Mouse (Mus musculus) retina, postnatal 1 day (tissue): ENCODE results near the gene Actb.

Experiments
- DNase-seq: peaks from one replicate; pipeline ENCODE4 v3.0.0-alpha.2; 2012

Gene Actb

DNA sequence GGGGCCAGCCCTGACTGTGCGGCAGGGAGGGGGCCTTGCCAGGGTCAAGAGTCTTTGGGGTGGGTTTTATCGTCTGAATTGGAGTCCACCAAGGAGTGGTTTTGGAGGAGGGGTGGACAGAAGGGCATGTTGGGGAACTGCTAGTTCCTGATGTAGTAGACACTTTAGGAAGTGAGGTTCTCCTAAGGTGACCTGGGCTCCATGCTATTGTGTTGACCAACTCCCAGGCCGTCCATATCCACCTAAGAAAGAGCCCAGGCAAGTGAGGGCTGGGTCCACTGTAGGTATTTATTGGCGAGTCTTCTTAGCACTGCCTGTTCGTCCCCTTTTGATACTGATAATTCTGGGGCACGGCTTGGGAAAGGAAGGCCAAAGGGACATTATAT, 14.5 kb upstream of the Actb start:
- DNase-seq, result no peak

DNA sequence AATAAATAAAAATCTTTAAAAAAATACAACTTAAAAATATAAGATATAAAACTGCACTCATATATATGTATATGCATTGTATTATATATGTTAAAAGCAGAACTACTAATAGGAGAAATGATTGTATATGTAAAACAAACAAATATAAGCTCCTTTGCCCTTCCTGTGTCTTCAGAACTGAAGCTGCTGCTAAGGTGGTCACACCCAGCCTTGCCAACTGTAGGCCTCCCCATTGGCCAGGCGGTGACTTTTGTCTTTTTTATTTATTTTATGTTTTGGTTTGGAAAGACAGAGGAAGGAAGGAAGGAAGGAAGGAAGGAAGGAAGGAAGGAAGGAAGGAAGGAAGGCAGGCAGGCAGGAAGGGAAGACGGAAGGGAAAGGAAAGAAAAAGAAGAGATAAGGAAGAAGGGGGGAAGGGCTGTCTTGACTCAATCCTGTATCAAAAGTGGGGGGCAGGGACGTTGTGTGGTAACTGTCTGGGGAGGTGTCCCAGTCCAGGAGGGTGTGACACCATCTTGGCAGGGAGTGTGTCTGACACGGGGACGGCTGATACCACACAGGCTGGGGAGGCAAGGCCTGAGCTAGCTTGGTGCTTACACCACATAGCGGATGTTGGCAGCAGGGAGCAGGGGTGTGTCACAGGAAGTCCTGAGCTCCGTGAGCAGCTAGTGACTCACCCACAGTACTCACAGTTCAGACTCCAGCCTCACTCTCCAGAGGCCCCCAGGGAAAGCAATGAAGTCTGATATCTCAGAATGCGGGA, 13.9 kb upstream of the Actb start:
- no peak for DNase-seq

DNA sequence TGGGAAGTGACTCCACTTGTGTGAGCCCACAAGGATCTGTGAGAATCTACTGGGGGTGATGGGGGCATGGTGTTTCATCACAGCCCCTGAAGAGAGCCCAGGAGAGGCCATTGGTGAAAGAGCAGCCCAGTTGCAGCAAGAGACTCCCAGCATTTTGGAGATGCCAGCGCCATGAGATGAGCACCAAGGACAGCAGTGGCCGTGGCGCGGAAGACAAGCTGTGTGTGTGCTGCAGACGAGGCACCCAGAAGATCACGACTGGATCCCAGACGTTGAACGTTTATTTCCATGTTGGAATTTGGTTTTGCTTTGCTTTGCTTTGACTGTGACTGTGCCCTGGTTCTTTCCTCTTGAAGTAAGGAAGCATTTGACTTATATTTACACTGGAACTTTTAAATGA, 10.8 kb upstream of the Actb start:
- DNase-seq, result no peak

DNA sequence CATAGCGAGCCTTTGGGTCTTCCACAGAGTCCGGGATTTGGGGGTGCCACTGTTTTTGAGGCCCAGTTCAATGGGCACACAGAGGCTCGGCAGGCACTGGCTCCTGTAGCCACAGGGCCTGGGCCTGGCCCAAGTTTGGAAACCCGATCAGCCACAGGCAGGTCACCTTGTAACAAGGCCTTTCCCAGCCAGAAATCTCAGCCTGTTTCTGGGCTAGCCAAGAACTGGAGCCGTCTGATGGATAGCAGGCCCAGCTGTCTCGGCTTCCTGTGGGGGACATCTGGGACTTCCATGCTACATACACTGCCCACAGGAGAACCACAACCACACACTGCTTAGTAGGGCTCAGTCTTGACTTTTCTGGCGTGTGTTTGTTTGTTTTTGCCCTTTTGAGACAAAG, 10.0 kb upstream of the Actb start:
- no peak for DNase-seq

DNA sequence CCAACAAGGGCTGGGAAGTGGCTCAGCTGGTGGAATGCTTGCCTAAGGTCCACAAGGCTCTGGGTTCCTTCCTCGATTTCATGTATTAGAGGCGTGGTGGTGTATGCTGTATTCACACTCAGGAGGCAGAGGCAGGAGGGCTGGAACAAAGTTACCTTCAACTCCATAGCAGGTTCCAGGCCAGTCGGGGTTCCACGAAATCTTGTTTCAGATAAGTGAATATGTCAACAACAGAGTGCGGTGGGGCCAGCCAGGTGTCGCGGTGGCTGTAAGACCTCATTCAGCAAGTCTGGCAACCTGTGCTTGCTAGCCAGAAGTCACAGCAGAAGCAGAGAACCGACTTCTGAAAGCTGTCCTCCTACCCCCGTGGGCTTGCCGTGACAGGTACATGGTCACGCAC, 8.7 kb upstream of the Actb start:
- DNase-seq, result no peak

DNA sequence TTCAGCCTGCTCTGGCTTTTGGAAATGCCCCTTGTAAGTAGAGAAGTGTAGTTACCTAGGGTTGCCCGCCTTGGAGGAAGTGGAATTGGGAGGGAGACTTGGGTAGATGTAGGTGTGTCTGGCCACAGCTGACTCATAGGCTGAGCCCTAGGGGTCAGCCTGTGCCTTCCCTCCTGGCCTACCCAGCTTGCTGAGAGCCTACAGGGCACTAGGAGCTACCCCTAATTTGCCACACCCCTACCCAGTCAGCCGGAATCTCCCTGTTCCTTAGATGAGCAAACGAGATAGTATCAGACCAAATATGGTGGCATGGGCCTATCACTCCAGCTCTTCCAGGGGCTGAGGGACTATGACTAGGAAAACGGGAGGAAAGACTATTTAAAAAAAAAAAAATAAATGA, 6.2 kb upstream of the Actb start:
- DNase-seq, result no peak

DNA sequence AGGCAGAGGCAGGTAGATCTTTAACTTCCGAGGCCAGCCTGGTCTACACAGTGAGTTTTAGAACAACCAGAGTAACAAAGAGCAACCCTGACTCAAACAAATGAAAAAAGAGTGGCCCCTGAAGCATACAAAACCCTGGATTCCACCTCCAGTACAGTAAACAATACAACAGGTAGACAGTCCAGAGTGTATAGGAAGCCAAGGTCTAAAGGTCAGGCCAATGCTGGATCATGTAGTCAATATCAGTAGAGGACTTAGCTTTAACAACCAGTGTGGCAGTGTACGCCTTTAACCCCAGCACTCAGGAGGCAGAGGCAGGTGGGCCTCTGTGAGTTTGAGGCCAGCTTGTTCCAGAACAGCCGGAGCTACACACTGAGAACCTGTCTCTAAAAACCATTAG, 5.8 kb upstream of the Actb start:
- no peak for DNase-seq

DNA sequence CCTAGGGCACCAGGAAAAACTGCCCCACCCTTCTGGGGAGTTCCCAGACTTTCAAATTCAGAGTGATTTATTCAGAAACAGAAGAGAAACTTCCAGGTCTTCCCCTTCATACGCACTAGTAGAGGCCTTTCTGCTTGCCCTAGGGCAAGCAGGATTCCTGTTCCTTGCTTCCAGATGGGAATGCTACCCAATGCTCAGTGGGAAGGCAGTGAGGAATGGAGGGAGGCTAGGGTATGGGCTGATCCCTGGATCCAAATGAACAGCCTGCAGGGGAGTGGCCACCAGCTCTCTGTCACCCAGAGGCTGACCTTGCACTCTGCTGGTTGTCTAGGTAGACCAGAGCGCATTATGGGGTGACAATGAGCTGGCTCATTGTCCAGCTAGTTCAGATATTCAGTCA, 5.1 kb upstream of the Actb start:
- no peak for DNase-seq

DNA sequence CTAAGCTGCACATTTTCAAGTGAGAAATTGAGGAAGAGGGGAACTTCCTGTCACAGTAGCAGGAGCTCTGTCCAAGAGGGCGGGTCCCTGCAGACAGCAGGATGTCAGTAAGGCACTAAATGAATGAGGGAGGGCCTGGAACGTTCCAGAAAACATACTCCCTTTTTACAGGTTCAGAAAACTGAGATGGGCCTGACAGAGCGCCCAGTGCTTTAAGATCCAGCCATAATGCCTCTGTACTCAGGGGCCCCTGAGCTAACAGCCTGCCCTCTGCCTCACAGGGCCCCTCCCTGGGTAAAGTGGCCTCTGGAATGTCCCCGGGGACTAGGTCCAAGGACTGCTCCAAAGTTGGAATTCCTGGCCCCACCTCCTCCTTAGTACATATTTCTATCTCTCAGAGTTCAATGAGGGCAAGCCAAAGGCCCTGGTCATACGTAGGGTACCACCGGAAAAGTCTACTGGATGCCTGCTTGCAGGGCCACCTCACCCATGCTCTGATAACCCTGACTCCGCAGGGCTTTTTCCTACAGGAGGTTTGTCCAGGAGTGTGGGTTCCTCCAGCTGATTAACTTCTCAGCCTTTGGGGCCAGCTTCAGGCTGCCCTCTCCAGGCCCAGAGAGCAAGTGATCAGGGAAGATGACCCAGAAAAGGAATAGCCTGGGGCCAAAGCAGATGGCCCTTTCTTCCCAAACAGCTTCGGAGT, 3.2 kb upstream of the Actb start:
- DNase-seq, result peak; percentile 76

DNA sequence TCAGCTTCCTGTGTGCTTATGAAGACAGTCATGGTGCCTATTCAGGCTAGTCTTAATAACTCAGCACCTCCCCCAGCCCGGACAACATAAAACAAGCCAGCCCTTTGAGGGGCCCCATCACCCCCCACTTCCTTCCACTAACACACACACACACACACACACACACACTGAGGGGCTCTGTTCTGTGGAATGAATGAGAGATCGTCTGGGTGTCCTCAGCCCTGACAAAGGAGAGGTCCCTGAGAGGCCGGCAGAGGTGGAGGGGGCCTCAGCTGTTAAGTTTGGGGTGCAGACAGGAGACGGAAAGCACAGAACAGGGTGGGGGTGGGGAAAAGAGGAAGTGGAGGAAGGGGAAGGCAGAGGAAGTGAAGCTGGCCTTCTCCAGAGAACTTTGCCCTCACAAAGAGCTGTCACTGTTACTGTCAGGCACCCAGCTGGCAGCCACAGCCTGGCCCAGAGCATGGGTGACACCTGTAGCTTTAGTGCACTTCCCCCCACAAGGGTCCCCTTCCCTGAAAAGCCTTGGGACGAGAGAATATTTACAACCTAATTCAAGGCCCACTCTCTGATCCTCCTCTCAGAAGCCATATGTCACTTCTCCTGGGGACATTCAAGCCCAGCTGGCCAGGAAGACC, 2.5 kb upstream of the Actb start:
- DNase-seq, result peak; percentile 53

DNA sequence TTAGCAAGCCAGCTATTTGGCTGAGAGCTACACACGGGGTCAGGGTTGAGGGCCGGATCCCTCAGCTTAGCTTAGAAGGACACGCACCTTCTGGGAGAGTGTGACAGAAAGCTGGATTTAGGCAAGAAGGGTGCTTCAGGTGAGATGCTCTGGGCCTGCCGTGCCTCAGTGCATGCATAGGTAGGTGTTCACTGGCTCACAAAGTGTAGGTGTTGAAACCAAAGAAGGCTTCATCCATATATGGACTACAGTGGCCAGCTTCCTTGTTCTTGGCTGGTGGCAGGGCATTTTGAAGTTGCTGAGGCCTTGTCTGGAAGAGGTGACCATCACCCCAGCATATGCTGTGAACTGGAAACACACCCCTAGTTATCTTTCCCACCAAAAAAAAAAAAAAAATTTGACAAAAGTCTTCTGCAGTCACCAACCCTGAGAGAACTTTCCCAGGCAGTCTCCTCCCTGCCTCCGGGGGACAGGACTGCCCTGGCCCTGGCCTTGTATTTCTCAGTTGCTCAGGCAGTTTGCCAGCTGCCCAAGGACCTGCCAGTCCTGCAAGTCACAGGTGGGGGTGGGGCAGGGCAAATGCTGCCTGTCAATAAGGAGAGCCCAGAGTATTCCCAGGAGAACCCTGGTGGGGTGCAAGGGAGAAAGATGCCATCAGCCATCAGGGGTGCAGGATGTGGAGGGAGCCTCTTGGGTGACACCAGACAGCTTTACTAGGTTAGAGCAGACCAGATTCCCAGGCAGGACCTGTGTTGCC, 1.4 kb upstream of the Actb start:
- DNase-seq, result peak; percentile 45

DNA sequence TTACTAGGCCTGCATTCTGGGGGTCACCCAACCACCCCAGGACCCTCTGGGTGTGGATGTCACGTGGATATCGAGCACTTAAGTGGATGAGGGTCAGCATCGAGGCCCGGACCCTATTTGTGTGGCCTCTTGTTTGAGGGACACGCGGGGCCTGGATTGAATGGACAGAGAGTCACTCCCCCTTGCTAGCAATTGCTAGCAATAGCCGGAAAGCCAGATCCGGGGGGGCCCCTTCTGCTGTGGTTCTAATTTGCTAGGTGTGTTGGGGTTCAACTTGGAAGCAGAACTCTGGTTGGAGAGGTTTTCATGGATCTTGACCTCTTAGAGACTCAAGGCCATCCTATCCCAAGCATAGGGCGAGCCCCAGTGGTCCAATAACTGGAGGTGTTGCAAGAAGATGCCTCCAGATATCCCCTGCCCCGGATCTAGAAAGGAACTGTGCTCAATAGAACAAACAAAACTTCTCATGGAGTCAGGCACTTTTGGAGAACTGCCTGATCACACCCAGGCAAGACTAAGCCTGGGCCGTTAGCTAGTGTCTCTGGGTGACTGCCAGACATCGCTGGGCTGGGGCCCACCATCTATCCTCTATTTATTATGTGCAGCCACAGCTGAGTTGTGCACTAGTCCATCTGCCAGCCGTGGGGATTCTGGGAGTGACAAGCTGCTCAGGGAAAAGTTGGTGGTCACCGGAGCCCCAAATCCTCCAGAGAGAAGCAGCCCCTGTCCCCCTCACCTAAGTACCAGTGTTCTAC, 671 bp upstream of the Actb start:
- peak; percentile 46 for DNase-seq

DNA sequence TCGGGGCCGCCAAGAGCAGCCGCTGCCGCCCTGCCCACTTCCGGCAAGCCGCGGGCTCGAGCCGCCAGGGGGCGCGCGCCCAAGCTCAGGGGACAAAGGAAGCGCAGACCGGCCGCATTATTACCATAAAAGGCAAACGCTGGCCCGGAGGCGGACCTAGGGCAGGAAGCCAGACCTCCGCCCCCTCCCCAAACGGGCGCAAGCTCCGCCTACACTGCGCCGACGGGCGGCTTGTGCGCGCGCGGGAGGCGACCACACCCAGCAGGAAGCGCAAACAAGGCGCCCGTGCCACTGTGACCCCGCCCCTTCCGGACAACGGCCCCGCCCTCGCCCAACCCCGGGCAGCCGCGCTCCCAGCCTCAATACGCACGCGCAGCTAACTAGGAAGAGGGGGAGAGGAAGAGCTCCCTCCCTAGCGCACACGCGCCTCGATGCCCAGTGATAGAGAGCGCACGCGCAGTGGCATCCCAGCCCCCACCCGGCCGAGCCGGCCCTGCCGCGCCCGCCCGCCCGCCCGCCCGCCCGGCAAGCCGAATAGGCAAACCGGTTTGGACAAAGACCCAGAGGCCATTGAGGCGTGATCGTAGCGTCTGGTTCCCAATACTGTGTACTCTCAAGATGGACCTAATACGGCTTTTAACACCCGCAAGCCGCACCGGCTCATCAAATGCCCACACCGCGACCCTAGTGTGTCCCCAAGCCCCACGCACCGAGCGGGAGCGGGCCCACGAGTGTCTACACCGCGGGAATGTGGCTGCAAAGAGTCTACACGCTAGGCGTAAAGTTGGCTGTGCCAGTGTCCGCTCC, 626 bp downstream of the Actb start:
- DNase-seq, result peak; percentile 99

DNA sequence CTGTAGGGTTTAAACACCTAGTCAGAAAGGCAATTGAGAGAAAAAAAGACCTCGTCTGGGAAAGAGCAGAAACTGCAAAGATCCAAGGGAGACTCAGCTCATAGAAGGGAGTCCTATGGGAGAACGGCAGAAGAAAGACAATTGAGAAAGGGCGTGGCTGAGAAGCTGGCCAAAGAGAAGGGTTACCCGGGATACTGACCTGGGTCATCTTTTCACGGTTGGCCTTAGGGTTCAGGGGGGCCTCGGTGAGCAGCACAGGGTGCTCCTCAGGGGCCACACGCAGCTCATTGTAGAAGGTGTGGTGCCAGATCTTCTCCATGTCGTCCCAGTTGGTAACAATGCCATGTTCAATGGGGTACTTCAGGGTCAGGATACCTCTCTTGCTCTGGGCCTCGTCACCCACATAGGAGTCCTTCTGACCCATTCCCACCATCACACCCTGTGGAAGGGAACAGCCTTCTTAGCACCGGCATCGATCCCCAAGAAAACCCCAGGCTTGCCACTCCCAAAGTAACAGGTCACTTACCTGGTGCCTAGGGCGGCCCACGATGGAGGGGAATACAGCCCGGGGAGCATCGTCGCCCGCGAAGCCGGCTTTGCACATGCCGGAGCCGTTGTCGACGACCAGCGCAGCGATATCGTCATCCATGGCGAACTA, 1.4 kb downstream of the Actb start:
- DNase-seq, result no peak

DNA sequence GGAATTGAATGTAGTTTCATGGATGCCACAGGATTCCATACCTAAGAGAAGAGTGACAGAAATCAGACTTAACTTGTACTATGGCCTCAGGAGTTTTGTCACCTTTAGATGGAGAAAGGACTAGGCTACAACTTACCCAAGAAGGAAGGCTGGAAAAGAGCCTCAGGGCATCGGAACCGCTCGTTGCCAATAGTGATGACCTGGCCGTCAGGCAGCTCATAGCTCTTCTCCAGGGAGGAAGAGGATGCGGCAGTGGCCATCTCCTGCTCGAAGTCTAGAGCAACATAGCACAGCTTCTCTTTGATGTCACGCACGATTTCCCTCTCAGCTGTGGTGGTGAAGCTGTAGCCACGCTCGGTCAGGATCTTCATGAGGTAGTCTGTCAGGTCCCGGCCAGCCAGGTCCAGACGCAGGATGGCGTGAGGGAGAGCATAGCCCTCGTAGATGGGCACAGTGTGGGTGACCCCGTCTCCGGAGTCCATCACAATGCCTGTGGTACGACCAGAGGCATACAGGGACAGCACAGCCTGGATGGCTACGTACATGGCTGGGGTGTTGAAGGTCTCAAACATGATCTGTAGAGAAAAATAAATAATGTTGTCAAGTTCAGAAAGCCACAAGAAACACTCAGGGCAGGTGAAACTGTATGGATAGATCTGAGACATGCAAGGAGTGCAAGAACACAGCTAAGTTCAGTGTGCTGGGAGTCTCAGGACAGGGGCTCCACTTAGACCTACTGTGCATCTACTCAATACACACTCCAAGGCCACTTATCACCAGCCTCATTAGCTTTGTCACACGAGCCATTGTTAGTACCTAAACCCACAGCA, 2.1 kb downstream of the Actb start:
- no peak for DNase-seq

DNA sequence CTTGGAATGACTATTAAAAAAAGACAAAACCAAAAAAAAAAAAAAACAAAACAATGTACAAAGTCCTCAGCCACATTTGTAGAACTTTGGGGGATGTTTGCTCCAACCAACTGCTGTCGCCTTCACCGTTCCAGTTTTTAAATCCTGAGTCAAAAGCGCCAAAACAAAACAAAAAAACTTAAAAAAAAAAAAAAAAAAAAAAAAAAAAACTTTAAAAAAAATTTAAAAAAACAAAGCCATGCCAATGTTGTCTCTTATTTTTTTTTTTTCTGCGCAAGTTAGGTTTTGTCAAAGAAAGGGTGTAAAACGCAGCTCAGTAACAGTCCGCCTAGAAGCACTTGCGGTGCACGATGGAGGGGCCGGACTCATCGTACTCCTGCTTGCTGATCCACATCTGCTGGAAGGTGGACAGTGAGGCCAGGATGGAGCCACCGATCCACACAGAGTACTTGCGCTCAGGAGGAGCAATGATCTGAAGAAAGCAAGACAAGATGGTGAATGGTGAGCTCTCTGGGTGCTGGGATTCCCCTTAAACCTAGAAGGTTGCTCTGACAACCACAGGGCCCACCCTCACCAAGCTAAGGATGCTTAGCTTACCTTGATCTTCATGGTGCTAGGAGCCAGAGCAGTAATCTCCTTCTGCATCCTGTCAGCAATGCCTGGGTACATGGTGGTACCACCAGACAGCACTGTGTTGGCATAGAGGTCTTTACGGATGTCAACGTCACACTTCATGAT, 2.9 kb downstream of the Actb start:
- DNase-seq, result no peak

DNA sequence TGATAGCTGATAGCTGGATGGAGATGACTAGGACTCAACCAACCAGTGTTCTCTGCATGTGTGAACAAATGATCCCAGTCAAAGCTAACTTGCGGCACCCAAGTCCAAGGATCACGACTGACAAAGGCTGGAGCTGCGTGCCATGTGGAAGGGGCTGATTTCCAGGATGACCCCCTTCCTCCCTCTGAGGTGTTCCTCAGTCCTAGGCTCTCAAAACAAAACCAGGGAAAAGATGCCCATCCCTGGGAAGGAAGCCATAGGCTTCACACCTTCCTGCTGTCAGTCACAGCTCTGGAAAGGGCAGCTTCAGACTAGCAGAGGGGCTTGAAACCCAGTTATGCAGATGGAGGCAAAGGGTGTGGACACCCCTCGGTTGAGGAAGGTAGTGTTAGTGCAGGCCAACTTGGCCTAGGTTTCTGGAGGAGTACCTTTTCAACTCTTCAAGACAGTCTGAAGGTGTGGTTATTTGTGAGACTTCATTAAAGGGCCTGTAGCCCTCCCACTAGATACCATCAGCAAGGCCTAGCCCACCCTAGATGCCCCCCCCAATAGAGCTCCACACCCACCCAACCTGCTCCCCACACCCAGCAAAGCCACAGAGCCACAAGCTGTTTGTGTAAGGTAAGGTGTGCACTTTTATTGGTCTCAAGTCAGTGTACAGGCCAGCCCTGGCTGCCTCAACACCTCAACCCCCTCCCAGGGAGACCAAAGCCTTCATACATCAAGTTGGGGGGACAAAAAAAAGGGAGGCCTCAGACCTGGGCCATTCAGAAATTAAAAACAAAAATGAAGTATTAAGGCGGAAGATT, 3.8 kb downstream of the Actb start:
- peak; percentile 50 for DNase-seq

DNA sequence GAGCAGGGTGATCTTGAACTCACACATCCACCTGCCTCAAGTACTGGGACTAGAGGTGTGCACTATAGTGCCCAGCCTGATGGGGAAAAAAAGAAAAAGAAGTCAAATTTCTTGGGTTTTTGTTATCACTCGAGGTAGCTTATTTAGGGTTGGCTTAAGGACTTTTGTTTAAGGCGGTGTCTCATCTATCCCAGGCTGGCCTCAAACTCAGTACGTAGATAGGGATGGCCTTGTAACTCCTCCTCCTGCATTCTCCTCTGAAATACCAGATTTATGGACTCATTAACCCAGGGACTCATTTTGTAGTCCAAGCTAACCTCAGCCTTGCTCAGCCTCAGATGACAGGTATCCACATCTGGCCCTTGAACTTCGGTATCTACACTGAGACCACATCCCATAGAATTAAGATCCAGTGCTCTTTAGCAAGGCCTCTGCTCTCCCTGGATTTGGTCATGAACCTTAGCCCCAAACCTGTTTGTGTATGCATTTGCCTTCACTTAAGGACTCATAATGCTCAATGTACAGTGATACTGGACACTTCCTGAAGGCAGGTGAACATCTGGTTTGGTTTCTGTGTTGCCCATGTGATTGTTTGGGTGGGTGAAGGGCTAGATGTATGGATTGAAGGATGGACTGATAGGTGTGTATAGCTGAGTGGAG, 4.6 kb downstream of the Actb start:
- peak; percentile 49 for DNase-seq
